Mouse (Mus musculus): ENCODE measurements around the gene Olfr1218. TPM values are rescaled to one million over a fixed set of nuclear protein-coding genes. Genes with fewer than 3 reads are reported as not detected.
"Not testable (repeated sequence)": the region's sequence is repeated elsewhere in the genome, so short reads cannot be mapped to it uniquely, and the experiment has no call there.

The Olfr1218 gene
- not detected for total RNA-seq (2021)
- long read RNA-seq, experiment 1, result 0 reads
- long read RNA-seq, experiment 2, result 0 reads

DNA sequence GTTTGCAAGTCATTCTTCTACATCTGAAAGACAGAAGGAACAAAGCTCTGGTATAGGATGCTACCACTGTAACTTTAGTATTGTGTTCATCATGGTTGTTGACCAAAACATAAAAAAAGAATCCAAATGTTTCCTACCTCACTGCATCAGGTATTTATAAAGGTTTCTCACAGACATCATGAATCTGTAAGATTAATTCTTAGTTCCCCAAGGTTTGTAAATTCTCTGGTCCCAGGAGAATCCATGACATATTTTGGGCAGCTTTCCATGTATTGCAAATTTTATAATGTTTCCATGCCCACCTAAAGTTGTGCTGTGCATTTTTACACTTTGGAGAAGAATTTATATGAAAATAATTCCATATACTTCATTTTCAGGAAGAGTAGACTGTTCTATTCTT, at the start of gene Olfr1218:
Olfr1218 (minus strand) TSS at position 101 of the 400 bp plus-strand sequence.
- DNase-seq (ENCODE audit: low spot score in 2 of 2), result no peak
- intact Hi-C loops (cut with DNase I), result no loop called here

DNA sequence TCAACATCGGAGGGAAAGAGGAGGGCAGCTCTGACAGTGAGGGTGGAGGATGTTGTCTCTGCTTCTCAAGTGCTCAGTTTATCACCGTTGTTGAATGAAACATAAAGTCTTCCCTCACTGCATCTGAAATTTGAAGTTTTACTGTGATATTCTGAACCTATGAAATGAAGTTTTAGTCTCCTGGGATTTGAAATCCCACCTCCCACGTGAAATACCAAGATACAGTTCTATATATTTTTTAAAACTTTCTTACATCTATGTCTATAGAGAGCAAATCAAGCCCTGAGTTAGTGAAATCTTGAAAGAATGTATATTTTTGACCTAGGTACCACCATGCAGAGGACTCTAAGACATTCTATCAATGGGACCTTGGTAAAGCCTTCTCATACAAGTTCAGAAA, 45.7 kb upstream of the Olfr1218 start, which contains the start of gene Olfr1220:
Olfr1220 (minus strand) TSS at position 101 of the 400 bp plus-strand sequence.
- intact Hi-C loops (cut with DNase I), result no loop called here
- no peak for DNase-seq (ENCODE audit: low spot score in 2 of 2)

DNA sequence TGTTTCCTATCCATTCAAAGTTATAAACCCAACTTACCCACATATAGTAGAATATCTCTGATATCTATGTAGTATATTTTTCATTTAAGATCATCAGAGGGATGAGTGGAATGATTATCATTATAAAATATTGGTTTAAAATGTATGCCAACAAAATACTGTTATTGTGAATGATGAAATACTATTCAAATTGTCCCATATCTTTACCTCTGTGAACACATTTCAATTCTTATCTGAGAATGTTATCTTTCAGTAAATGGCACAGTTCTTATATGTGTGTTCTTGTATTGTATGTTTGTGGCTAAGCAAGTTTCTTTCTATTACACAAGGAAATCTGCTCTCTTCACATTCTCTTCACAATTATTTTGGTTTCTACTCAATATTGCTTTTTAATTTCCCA, 44.7 kb upstream of the Olfr1218 start:
- no peak for DNase-seq (ENCODE audit: low spot score in 2 of 2)
- intact Hi-C loops (cut with DNase I), result no loop called here

DNA sequence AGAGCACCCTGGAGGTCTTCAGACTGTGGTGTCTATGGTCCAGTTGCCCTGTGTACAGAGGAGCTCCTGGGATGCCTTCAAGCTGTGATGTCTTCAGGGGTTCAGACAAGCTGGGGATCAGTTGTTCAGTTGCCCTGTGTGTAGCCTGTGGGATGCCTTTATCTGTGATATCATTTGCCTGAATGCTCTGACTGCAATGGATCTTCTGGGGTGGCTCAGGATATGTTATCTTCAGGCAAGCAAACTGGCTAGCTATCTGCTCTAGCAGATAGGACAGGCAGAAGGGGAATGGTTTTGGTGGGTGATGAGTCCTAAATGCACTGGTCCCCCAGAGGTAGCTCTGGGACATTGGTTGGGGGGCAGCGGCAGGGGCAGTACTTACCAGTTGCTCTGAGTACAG, 32.9 kb upstream of the Olfr1218 start:
- intact Hi-C loops (cut with DNase I), result no loop called here
- DNase-seq (ENCODE audit: low spot score in 2 of 2), result no peak

DNA sequence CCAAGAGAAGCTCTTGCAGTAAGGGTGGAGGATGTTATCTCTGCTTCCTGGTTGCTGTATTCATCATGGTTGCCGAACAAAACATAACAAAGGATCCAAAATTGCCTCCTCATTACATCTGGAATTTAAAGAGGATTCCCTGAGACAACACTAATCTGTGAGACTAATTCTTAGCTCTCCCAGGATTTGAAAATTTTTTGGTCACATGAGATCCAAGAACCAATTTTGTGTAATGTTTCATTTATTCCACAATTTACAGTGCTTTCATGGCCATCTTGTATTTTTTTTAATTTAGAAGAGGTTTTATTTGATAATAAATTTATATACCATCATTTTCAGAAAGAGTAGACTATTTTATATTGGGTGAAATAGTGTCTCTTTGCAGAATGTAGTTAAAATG, 22.4 kb upstream of the Olfr1218 start, which contains the start of gene Olfr1219:
Olfr1219 (minus strand) TSS at position 101 of the 400 bp plus-strand sequence.
- intact Hi-C loops (cut with DNase I), result no loop called here
- no peak for DNase-seq (ENCODE audit: low spot score in 2 of 2)

DNA sequence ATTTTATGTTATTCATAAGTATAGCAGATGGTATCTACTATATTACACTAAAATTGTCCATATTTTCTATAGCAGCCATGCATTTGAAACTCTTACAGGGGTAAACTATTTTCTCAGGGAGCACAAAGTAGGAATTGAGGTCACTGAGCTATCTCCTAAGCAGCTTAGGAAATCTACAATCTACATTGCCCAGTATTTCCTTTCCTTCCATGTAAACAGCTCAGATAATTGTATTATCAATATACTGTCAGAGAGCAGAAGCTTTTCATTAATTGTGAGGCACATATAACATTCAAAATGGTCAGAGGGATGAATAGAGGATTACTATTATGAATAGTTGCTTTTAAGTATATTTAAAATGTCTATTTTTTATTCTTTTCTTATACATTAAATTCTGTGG, 20.5 kb upstream of the Olfr1218 start:
- DNase-seq (ENCODE audit: low spot score in 2 of 2), result no peak
- intact Hi-C loops (cut with DNase I), result no loop called here

DNA sequence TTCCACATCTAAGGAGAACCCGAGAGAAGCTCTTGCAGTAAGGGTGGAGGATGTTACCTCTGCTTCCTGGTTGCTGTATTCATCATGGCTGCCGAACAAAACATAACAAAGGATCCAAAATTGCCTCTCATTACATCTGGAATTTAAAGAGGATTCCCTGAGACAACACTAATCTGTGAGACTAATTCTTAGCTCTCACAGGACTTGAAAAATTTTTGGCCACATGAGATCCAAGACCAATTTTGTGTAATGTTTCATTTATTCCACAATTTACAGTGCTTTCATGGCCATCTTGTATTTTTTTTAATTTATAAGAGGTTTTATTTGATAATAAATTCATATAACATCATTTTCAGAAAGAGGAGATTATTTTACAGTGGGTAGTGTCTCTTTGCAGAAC, 29.0 kb downstream of the Olfr1218 start, which contains the start of gene Olfr1217:
Olfr1217 (minus strand) TSS at position 101 of the 400 bp plus-strand sequence.
- intact Hi-C loops (cut with DNase I), result no loop called here
- no peak for DNase-seq (ENCODE audit: low spot score in 2 of 2)

DNA sequence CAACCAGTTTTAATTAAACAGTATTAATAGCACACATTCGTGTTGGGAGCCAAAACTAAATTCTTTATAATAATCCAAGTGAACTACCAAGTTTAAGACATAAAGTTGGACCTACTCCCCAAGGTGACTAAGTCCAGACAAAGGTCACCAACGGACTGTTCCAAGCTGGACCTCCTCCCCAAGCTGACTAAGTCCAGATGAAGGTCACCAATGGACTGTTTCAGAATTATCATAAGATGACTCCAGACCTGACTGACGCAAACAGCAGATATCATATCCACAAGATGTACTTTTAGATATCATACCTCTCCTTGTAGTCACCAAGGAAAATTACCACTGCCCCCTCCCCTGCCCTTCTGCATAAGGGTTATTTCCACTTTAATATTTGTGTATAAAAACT, 39.6 kb downstream of the Olfr1218 start:
- intact Hi-C loops (cut with DNase I); DNase-seq (ENCODE audit: low spot score in 2 of 2): not testable (repeated sequence)

DNA sequence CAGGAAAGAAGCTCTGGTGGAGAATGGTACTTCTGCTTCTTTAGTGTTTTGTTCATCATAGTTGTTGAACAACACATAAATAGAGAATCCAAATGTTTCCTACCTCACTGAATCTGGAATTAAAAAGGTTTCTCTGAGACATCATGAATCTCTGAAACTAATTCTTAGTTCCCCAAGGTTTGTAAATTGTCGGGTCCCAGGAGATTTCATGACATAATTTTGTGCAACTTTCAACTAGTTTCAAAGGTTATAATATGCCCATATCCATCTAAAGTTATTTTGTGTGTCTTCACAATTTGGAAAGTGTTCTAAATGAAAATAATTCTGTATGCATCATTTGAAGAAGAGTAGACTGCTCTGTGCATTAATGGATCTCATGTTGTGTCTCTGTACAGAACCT, 42.7 kb downstream of the Olfr1218 start, which contains the start of gene Olfr1216:
Olfr1216 (minus strand) TSS at position 101 of the 400 bp plus-strand sequence.
- DNase-seq (ENCODE audit: low spot score in 2 of 2), result no peak
- intact Hi-C loops (cut with DNase I), result no loop called here

DNA sequence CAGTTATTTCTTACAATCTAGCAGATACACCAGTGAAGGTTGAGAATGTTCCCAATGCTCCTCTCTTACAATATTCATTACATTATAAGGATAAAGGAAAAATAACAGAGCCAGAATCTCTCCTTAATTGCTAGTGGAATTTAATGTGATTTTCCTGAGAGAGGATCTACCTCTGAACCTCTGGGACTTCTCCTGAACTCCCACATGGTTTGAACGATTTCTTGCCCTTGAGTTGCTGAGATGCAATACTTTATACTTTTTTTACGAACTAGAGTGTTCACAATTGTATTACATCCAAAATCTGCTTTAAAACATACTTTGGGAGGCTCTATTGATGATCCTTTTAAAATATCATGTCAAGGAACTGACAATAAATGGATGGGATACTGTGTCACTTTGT, 54.1 kb downstream of the Olfr1218 start, which contains the start of gene Olfr1215:
Olfr1215 (minus strand) TSS at position 101 of the 400 bp plus-strand sequence.
- intact Hi-C loops (cut with DNase I), result no loop called here
- DNase-seq (ENCODE audit: low spot score in 2 of 2), result no peak

Other genes with a start within 250 kb of the Olfr1218 start
- not detected for gene Olfr1202, start 246.7 kb downstream of the Olfr1218 start, total RNA-seq (2021)
- gene Olfr1205, start 231.4 kb downstream of the Olfr1218 start, total RNA-seq (2021), result not detected
- gene Olfr1204, start 211.9 kb downstream of the Olfr1218 start, total RNA-seq (2021), result not detected
- not detected for gene Olfr1206, start 198.0 kb downstream of the Olfr1218 start, total RNA-seq (2021)
- not detected for gene Olfr1208, start 158.9 kb downstream of the Olfr1218 start, total RNA-seq (2021)
- not detected for gene Olfr1209, start 146.0 kb downstream of the Olfr1218 start, total RNA-seq (2021)
- gene Olfr1211, start 123.1 kb downstream of the Olfr1218 start, total RNA-seq (2021), result not detected
- gene Olfr1212, start 107.2 kb downstream of the Olfr1218 start, total RNA-seq (2021), result not detected
- not detected for gene Gm13762, start 80.9 kb downstream of the Olfr1218 start, total RNA-seq (2021)
- not detected for gene Olfr1214, start 68.5 kb downstream of the Olfr1218 start, total RNA-seq (2021)
- not detected for gene Olfr1215, start 54.2 kb downstream of the Olfr1218 start, total RNA-seq (2021)
- gene Olfr1216, start 42.8 kb downstream of the Olfr1218 start, total RNA-seq (2021), result not detected
- gene Olfr1217, start 29.1 kb downstream of the Olfr1218 start, total RNA-seq (2021), result not detected
- not detected for gene Olfr1219, start 22.3 kb upstream of the Olfr1218 start, total RNA-seq (2021)
- not detected for gene Olfr1220, start 45.6 kb upstream of the Olfr1218 start, total RNA-seq (2021)
- not detected for gene Olfr1221, start 56.1 kb upstream of the Olfr1218 start, total RNA-seq (2021)
- gene Olfr1222, start 71.9 kb upstream of the Olfr1218 start, total RNA-seq (2021), result not detected
- not detected for gene Olfr1223, start 90.4 kb upstream of the Olfr1218 start, total RNA-seq (2021)
- not detected for gene Olfr1224-ps1, start 102.9 kb upstream of the Olfr1218 start, total RNA-seq (2021)
- not detected for gene Olfr1225, start 113.5 kb upstream of the Olfr1218 start, total RNA-seq (2021)
- gene Olfr1226, start 138.9 kb upstream of the Olfr1218 start, total RNA-seq (2021), result not detected
- gene Olfr1228, start 192.9 kb upstream of the Olfr1218 start, total RNA-seq (2021), result not detected
- gene Olfr1229, start 226.8 kb upstream of the Olfr1218 start, total RNA-seq (2021), result not detected
- gene Olfr1230, start 236.1 kb upstream of the Olfr1218 start, total RNA-seq (2021), result not detected
- gene Olfr1231, start 245.9 kb upstream of the Olfr1218 start, total RNA-seq (2021), result not detected

Data from left cerebral cortex, postnatal 14 days (tissue).